Mouse (Mus musculus) myocyte (in vitro differentiated cells): ENCODE measurements around the gene Cry2. TPM values are rescaled to one million over a fixed set of nuclear protein-coding genes. Genes with fewer than 3 reads are reported as not detected.

Source experiments
- H3K27me3 ChIP-seq: one replicate; pipeline ENCODE4 v1.6.1; 2011; ENCODE audit not compliant: control insufficient read depth, insufficient read depth, insufficient read length
- H3K36me3 ChIP-seq: one replicate; pipeline ENCODE4 v1.6.1; 2011; ENCODE audit not compliant: control insufficient read depth, insufficient read depth
- H3K4me2 ChIP-seq: one replicate; pipeline ENCODE4 v1.6.1; 2011; ENCODE audit warnings: low read depth, control low read depth
- H3K4me3 ChIP-seq: one replicate; pipeline ENCODE4 v1.5.1; 2011; ENCODE audit warnings: mild to moderate bottlenecking, control low read depth, moderate library complexity
- H3K79me2 ChIP-seq: one replicate; pipeline ENCODE4 v1.6.1; 2011; ENCODE audit not compliant: control insufficient read depth, insufficient read depth
- H3ac ChIP-seq: one replicate; pipeline ENCODE4 v1.6.1; 2011; ENCODE audit not compliant: control insufficient read depth, insufficient read length
- CEBPB ChIP-seq: IDR thresholded peaks from 2 replicates; pipeline ENCODE4 v1.6.1; 2011; ENCODE audit warnings: mild to moderate bottlenecking, moderate library complexity; ENCODE audit not compliant: poor library complexity, insufficient read depth, severe bottlenecking
- E2F4 ChIP-seq: IDR thresholded peaks from one replicate; pipeline ENCODE4 v1.6.1; 2011; ENCODE audit warnings: mild to moderate bottlenecking, control low read depth, moderate library complexity; ENCODE audit not compliant: insufficient read depth
- MAX ChIP-seq: IDR thresholded peaks from one replicate; pipeline ENCODE4 v1.6.1; 2011; ENCODE audit warnings: low read depth, mild to moderate bottlenecking, control low read depth
- MYOD1 ChIP-seq, 3 experiments: IDR thresholded peaks; one replicate each; pipeline ENCODE4 v1.6.1; 2011; ENCODE audit warnings: control low read depth in 2 of 3, low read depth in 2 of 3, mild to moderate bottlenecking in 2 of 3, moderate library complexity in 1 of 3; ENCODE audit not compliant: insufficient read length in 2 of 3, control insufficient read depth in 1 of 3
- MYOG ChIP-seq, 3 experiments: IDR thresholded peaks; one replicate each; pipeline ENCODE4 v1.6.1; 2011; ENCODE audit warnings: control low read depth in 2 of 3, low read depth in 2 of 3, mild to moderate bottlenecking in 2 of 3; ENCODE audit not compliant: insufficient read length in 2 of 3, control insufficient read depth in 1 of 3, insufficient read depth in 1 of 3
- POLR2A ChIP-seq: IDR thresholded peaks from one replicate; pipeline ENCODE4 v1.6.1; 2011; ENCODE audit warnings: low read depth, mild to moderate bottlenecking, control low read depth, moderate library complexity; ENCODE audit not compliant: insufficient read length
- POLR2AphosphoS2 ChIP-seq: IDR thresholded peaks from one replicate; pipeline ENCODE4 v1.6.1; 2011; ENCODE audit warnings: low read depth, control low read depth; ENCODE audit not compliant: insufficient read length
- REST ChIP-seq: IDR thresholded peaks from one replicate; pipeline ENCODE4 v1.6.1; 2011; ENCODE audit warnings: mild to moderate bottlenecking, control low read depth, moderate library complexity; ENCODE audit not compliant: insufficient read depth, insufficient read length
- SRF ChIP-seq: IDR thresholded peaks from one replicate; pipeline ENCODE4 v1.6.1; 2011; ENCODE audit warnings: low read depth; ENCODE audit not compliant: control insufficient read depth, insufficient read length
- TCF12 ChIP-seq: IDR thresholded peaks from one replicate; pipeline ENCODE4 v1.6.1; 2011; ENCODE audit warnings: mild to moderate bottlenecking, control low read depth; ENCODE audit not compliant: poor library complexity, insufficient read depth, severe bottlenecking
- TCF3 ChIP-seq: IDR thresholded peaks from one replicate; pipeline ENCODE4 v1.6.1; 2011; ENCODE audit warnings: low read depth, control low read depth; ENCODE audit not compliant: insufficient read length
- USF1 ChIP-seq: IDR thresholded peaks from one replicate; pipeline ENCODE4 v1.6.1; 2011; ENCODE audit warnings: low read depth, mild to moderate bottlenecking, control low read depth, moderate library complexity
- polyA plus RNA-seq: library from polyadenylated mRNA; unstranded; fragments of >200 nt; fragmentation: generic; extraction: Trizol; gene quantifications from one replicate; pipeline ENCODE4 v1.2.1, GENCODE M21; 2012; ENCODE audit warnings: missing spikeins

The Cry2 gene
- polyA plus RNA-seq, 1 experiment, result 9.3 TPM

- Histone ChIP-seq H3K79me2 (no peaks in the 10 kb centered on the region), H3K4me3 (no peak overlapping the region), H3K4me2 (no peak overlapping the region), H3ac (no peak overlapping the region), H3K36me3 (no peaks in the 10 kb centered on the region), H3K27me3 (no peaks in the 10 kb centered on the region)
- no peak for TF ChIP-seq MAX
- TF ChIP-seq MYOG (IDR thresholded peaks at IDR 0.05; ENCODE audit: control insufficient read depth in 1 of 3, insufficient read depth in 1 of 3, insufficient read length in 2 of 3, low read depth in 2 of 3), result no peak
- no peak for TF ChIP-seq SRF
- TF ChIP-seq TCF3, result no peak
Measured at GRCm38 (mm10) chr2:92386821-92387570, 46.8 kb downstream of the Cry2 start.

DNA sequence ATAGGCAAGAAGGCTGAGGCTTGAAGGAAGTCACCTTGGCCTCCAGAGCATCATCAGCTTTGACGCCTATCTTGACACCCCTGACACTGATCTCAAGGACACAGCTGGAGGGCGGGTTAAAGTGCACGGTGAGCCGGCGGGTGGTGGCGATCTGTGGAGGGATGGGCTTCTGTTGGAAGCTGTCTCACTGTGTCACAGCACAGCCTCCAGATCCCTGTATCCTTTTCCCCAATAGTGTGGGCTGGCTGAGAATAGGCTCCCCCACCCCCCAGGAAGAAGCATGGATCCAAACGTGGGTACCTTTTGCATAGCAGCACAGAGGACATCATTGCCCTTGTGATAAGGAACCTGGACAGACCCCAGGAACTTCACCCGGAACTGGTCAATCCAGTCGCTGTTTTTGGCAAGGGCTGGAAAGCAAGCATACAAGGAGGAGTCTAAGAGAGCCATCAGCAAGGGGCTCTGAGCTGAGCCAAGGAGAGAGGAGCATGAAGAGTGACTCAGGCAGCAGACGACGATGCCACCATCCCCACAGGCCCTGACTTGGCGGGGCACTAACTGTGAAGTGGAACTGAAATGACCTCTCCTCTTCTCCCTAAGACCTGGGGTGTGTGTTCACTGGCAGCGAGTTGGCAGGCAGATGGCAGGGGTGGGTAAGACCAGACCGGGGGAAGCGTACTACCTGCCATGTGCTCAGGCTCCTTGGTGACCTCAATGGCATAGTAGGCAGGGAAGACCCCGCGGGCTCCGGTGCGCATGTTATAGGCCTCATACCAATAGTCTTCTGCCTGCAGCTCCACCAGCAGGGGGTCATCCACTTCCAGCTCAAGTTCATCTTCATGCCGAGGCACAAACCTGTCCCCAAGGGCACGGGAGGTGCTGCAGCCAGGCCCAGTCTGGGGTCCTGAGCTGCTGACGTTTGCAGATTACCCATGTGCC, 48.5 kb downstream of the Cry2 start:
- Histone ChIP-seq H3K4me3 (no peak overlapping the region), H3K27me3 (no peaks in the 10 kb centered on the region), H3K79me2 (no peaks in the 10 kb centered on the region), H3K36me3 (no peaks in the 10 kb centered on the region), H3K4me2 (no peak overlapping the region), H3ac (no peak overlapping the region)
- TF ChIP-seq POLR2A (no peak), POLR2AphosphoS2 (peak; percentile 33)

DNA sequence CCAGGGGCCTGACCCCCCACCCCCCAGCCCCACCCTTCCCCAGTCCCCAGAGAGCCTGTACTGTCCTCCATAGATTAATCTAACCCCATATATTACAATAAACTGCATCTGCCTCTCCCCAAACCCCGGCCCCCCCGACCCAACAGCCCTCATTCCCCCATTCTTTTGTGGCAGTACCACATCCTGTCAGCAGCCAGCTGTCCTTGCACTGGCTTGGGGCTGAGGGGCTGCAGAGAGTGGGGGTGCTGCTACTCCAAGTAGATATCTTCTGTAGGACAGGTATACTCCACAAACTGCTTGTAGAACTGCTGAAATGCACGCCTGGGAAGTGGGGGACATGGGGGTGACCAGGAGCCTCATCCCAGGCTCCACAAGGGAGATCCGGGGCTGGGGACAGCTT, 49.7 kb downstream of the Cry2 start:
- H3K36me3 ChIP-seq, result peaks cover 3% of the 10 kb centered on the region
- H3ac ChIP-seq, result no peak overlapping the region
- no peak for TF ChIP-seq POLR2A
- no peak for TF ChIP-seq MYOG (IDR thresholded peaks at IDR 0.05; ENCODE audit: control insufficient read depth in 1 of 3, insufficient read depth in 1 of 3, insufficient read length in 2 of 3, low read depth in 2 of 3)
- no peak for TF ChIP-seq POLR2AphosphoS2
- TF ChIP-seq TCF12, result no peak
- TF ChIP-seq REST, result no peak
- TF ChIP-seq USF1, result no peak
- TF ChIP-seq MAX, result no peak
- TF ChIP-seq CEBPB, result no peak
- no peak for TF ChIP-seq TCF3
- no peak for TF ChIP-seq E2F4
- TF ChIP-seq MYOD1 (IDR thresholded peaks at IDR 0.05; ENCODE audit: control insufficient read depth in 1 of 3, insufficient read length in 2 of 3, low read depth in 2 of 3), result no peak
- no peak for TF ChIP-seq SRF
- no peaks in the 10 kb centered on the region for H3K79me2 ChIP-seq
- no peaks in the 10 kb centered on the region for H3K27me3 ChIP-seq
- no peak overlapping the region for H3K4me3 ChIP-seq
- no peak overlapping the region for H3K4me2 ChIP-seq

- TF ChIP-seq E2F4 (no peak), USF1 (no peak), MAX (no peak), TCF3 (no peak), REST (no peak), MYOD1 (IDR thresholded peaks at IDR 0.05; ENCODE audit: control insufficient read depth in 1 of 3, insufficient read length in 2 of 3, low read depth in 2 of 3) (no peak), MYOG (IDR thresholded peaks at IDR 0.05; ENCODE audit: control insufficient read depth in 1 of 3, insufficient read depth in 1 of 3, insufficient read length in 2 of 3, low read depth in 2 of 3) (no peak), POLR2AphosphoS2 (no peak), TCF12 (no peak), CEBPB (no peak), POLR2A (no peak), SRF (no peak)
- H3ac ChIP-seq, result no peak overlapping the region
- H3K4me3 ChIP-seq, result no peak overlapping the region
- H3K36me3 ChIP-seq, result peaks cover 10% of the 10 kb centered on the region
- no peaks in the 10 kb centered on the region for H3K79me2 ChIP-seq
- H3K4me2 ChIP-seq, result no peak overlapping the region
- H3K27me3 ChIP-seq, result no peaks in the 10 kb centered on the region
Measured at GRCm38 (mm10) chr2:92382759-92383158, 51.1 kb downstream of the Cry2 start.

DNA sequence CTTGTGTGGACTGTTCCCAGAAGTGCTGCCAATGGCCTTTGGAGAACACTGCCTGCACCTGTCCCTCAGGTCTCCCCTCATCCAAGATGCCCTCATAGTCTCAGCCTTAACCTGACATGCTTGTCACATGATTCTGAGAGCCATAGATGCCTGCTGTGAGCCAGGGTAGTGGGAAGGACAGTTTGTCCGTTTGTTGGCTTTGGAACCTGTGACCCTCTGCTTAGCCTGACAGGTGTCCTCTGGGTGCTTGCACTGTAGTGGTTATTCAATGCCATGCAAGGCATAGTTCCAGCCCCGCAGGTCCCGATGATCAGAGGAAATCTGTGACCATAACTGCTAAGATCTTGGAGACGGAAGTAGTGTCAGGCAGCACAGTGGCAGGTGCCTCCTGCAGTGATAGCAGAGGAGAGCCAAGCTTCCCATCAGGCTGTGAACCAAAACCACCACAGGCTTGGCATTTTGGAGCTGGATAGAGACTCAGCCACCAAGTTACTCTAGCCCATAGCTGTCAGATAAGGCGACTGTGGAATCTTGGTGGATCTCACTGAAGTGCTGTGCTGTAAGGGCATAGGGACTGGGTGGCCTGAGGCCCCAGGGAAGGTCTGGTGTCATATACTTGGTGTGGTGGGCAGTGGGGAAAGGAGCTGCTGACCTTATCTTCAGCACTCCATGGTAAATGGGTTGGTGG, 51.8 kb downstream of the Cry2 start, which contains the start of gene 1700029I15Rik:
Gene 1700029I15Rik, plus strand, starts transcription at position 638 of the 688 bp plus-strand sequence.
- Histone ChIP-seq H3ac (no peak within 1 kb of the TSS), H3K4me2 (no peak within 1 kb of the TSS), H3K36me3 (peaks cover 10% of the 10 kb centered on the region), H3K27me3 (no peaks in the 10 kb centered on the region), H3K79me2 (no peaks in the 10 kb centered on the region), H3K4me3 (no peak within 1 kb of the TSS)
- TF ChIP-seq TCF12, result no peak
- no peak for TF ChIP-seq CEBPB
- no peak for TF ChIP-seq MYOG (IDR thresholded peaks at IDR 0.05; ENCODE audit: control insufficient read depth in 1 of 3, insufficient read depth in 1 of 3, insufficient read length in 2 of 3, low read depth in 2 of 3)
- no peak for TF ChIP-seq E2F4
- no peak for TF ChIP-seq USF1
- TF ChIP-seq TCF3, result no peak
- TF ChIP-seq SRF, result no peak
- no peak for TF ChIP-seq POLR2A
- TF ChIP-seq REST, result no peak
- TF ChIP-seq MAX, result no peak
- TF ChIP-seq POLR2AphosphoS2, result no peak
- no peak for TF ChIP-seq MYOD1 (IDR thresholded peaks at IDR 0.05; ENCODE audit: control insufficient read depth in 1 of 3, insufficient read length in 2 of 3, low read depth in 2 of 3)
